Mouse (Mus musculus) stomach, postnatal 0 days (tissue): ENCODE data around the gene Grb10. TPM values are rescaled to one million over a fixed set of nuclear protein-coding genes. Genes with fewer than 3 reads are reported as not detected.

Source experiments
- ATAC-seq: fragments of 200-750 bp; cut with Nextera tagmentation; 2 replicates; pipeline ENCODE4 v1.8.0; 2017; ENCODE audit not compliant: low FRiP score, low TSS enrichment
- DNase-seq: peaks from one replicate; pipeline ENCODE4 v3.0.0-alpha.2; 2016; ENCODE audit warnings: low spot score
- H3K27ac ChIP-seq: fragments of 300-500 bp; sonication (generic); replicated peaks from 2 replicates; pipeline ENCODE4 v1.5.1; 2014; ENCODE audit warnings: mild to moderate bottlenecking, control low read depth
- H3K27me3 ChIP-seq: fragments of 300-500 bp; sonication (generic); 2 replicates; pipeline ENCODE4 v1.6.1; 2014; ENCODE audit warnings: low read length; ENCODE audit not compliant: control insufficient read depth, insufficient read depth
- H3K36me3 ChIP-seq: fragments of 300-500 bp; sonication (generic); 2 replicates; pipeline ENCODE4 v1.6.1; 2014; ENCODE audit warnings: low read length, mixed read lengths; ENCODE audit not compliant: control insufficient read depth, insufficient read depth
- H3K4me1 ChIP-seq: fragments of 300-500 bp; sonication (generic); replicated peaks from 2 replicates; pipeline ENCODE4 v1.6.1; 2014; ENCODE audit warnings: antibody characterized with exemption; ENCODE audit not compliant: control insufficient read depth, insufficient read depth
- H3K4me2 ChIP-seq: fragments of 300-500 bp; sonication (generic); replicated peaks from 2 replicates; pipeline ENCODE4 v1.6.1; 2014; ENCODE audit warnings: low read depth, mild to moderate bottlenecking, control low read depth, moderate library complexity
- H3K4me3 ChIP-seq: fragments of 300-500 bp; sonication (generic); 2 replicates; pipeline ENCODE4 v1.5.1; 2014; ENCODE audit warnings: low read depth, low read length, control low read depth
- H3K9ac ChIP-seq: fragments of 300-500 bp; sonication (generic); 2 replicates; pipeline ENCODE4 v1.6.1; 2014; ENCODE audit warnings: mild to moderate bottlenecking, low read length, control low read depth, mixed read lengths
- H3K9me3 ChIP-seq: fragments of 300-500 bp; sonication (generic); 2 replicates; pipeline ENCODE4 v1.6.1; 2016; ENCODE audit warnings: low read length; ENCODE audit not compliant: control insufficient read depth
- CTCF ChIP-seq: IDR thresholded peaks from 2 replicates; pipeline ENCODE4 v1.5.1; 2016; ENCODE audit warnings: antibody characterized with exemption, low read depth, mild to moderate bottlenecking, moderate library complexity
- EP300 ChIP-seq: optimal IDR thresholded peaks from 2 replicates; pipeline ENCODE3; 2016; ENCODE audit warnings: antibody characterized with exemption
- WGBS: fragments of 180-500 bp; shearing (Covaris S2); extraction: QIAGEN DNeasy Blood & Tissue Kit; methylation state at CpG from one replicate; pipeline ENCODE4 v1.1.7; 2014; 5-methylcytosine and 5-hydroxymethylcytosine counted together
- polyA plus RNA-seq: library from polyadenylated mRNA; unstranded; fragments of >200 nt; fragmentation: Nextera tagmentation; extraction: Ambion mirVana; gene quantifications from 2 replicates; pipeline ENCODE4 v1.2.1, GENCODE M21; 2015

The Grb10 gene
- polyA plus RNA-seq, 1 experiment from 2014 or later = 64.7 TPM

DNA sequence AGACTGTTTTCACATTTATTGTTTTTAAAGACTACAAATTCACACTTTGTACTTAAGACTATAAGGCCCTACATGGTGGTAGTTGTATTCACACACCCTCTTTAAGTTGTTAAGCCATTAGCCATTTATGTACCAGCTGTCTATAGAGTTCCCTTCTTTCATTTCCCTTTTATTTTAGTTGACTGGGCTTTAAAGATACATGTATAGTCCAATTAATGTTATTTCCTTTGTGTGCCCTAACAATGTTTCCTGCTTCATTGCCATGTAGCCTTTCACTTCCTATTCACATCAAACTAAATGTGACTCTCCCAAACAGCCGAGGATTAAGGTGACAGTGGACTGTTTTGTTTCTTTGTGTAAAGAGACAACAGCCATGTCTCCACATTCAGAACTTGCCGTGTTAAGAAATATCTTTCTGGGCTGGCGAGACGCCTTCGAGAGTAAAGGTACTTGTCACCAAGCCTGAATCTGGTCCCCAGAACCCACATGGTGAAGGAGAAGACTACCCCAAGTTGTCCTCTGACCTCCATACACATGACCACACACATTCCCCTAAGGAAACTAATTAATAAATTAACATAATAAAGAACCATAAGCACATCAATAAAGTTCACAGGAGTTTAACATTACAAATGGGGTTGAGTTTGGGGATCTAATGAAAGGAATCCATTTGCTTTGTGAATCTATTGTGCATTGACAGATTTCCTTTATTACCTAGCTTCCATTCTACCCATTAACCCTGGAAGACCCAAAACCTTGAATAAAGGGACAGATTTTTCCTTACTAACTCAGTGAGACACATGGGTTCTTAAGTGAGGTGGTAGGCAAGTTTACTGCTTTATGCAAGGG, 97.4 kb downstream of the Grb10 start:
- 0 out of 2 replicates have a peak, but pooled peaks cover 2% of the 10 kb centered on the region for H3K36me3 ChIP-seq
- H3K4me2 ChIP-seq = no peak overlapping the region
- no peak overlapping the region for H3K9ac ChIP-seq
- no peak for ATAC-seq
- no peak overlapping the region for H3K4me3 ChIP-seq
- no peaks in the 10 kb centered on the region for H3K4me1 ChIP-seq
- TF ChIP-seq CTCF = no peak
- no peak for TF ChIP-seq EP300
- no peak overlapping the region for H3K27ac ChIP-seq
- no peak for DNase-seq
- H3K9me3 ChIP-seq = no peaks in the 10 kb centered on the region
- WGBS = 73% methylated on average over 5 of the region's 5 CpGs
- no peaks in the 10 kb centered on the region for H3K27me3 ChIP-seq

DNA sequence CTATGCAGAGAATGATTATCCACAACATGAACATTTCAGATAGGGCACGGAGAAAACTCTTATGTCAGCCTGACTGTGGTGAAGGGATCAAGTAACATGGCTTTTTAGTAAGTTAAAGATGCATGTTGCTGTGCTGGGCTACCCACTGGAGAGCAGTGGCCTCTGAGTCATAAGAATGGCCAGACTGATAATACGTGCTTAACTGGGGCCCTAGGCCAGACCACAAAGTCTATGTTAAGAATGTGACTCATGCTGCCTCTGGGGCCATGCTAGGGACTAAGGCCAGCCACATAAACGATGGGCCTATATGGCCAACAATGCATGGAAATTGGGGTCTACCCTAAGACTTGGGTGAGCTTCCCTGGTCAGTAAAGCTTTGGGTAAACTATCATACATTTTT, 98.9 kb downstream of the Grb10 start:
- Histone ChIP-seq H3K4me1 (no peaks in the 10 kb centered on the region), H3K27me3 (no peaks in the 10 kb centered on the region), H3K9me3 (no peaks in the 10 kb centered on the region), H3K4me3 (no peak overlapping the region), H3K4me2 (no peak overlapping the region), H3K9ac (no peak overlapping the region), H3K27ac (no peak overlapping the region), H3K36me3 (0 out of 2 replicates have a peak, but pooled peaks cover 2% of the 10 kb centered on the region)
- ATAC-seq = peak; percentile 77
- no peak for DNase-seq
- 53% methylated on average over 3 of the region's 3 CpGs for WGBS
- no peak for TF ChIP-seq EP300
- TF ChIP-seq CTCF = no peak

DNA sequence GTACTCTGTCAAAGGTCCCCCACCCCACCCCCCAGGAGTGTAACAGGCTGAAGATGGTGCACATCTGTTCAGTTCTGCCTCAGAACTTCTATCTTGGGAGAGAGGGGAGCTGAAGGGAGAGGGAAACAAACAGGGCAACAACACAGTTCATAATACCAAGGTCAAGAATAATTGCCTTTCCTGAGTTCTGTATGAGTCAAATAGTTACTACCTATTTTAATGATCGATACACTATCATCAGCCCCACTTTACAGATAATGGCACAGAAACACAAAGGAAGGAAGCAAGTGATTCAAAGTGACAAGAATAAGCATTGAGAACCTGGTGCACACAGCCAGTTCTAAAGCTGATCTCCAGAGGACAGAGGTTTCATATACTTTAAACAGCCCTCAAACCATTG, 99.9 kb downstream of the Grb10 start:
- DNase-seq (no peak), ATAC-seq (no peak)
- no peak overlapping the region for H3K4me3 ChIP-seq
- H3K4me2 ChIP-seq = no peak overlapping the region
- H3K27ac ChIP-seq = no peak overlapping the region
- H3K9me3 ChIP-seq = no peaks in the 10 kb centered on the region
- 91% methylated on average over 1 of the region's 1 CpGs for WGBS
- no peak for TF ChIP-seq CTCF
- H3K36me3 ChIP-seq = no peaks in the 10 kb centered on the region
- no peak overlapping the region for H3K9ac ChIP-seq
- no peaks in the 10 kb centered on the region for H3K27me3 ChIP-seq
- no peaks in the 10 kb centered on the region for H3K4me1 ChIP-seq

DNA sequence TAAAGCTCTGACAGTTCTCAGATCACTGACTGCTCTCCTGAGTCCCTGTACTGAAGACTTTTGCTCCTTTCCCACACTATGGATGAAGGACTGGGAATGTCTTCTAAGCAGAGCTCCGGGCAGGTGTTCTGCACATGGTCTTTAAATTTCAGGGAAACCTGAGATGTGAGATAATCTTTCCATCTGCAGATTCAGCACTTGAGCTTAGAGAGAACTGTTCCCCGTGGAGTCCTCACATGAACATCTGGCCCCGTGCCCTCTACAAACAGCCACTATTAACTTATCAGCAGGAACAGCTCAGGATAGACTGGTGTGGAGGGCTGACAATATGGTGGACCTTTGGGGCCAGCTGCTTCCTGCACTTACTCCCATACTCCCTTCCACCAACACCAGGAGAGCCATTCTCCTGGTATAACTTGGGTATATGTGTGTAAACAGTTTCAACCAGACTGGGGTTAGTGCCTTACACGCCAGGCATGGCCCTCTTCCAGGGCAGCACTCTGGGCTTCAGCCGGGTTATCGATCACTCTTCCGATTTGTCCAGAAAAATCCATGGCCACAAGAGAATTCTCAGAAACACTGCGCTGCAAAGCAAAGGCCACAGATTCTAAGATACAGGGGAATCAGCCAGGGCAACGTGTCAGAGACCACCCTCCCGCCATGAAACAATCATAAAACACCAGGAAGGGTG, 101.0 kb downstream of the Grb10 start:
- no peak for TF ChIP-seq CTCF
- TF ChIP-seq EP300 = no peak
- no peak for DNase-seq
- no peaks in the 10 kb centered on the region for H3K4me1 ChIP-seq
- H3K4me3 ChIP-seq = no peak overlapping the region
- no peak overlapping the region for H3K27ac ChIP-seq
- no peaks in the 10 kb centered on the region for H3K27me3 ChIP-seq
- H3K9me3 ChIP-seq = no peaks in the 10 kb centered on the region
- H3K4me2 ChIP-seq = no peak overlapping the region
- no peak overlapping the region for H3K9ac ChIP-seq
- no peaks in the 10 kb centered on the region for H3K36me3 ChIP-seq
- ATAC-seq = no peak
- 84% methylated on average over 10 of the region's 10 CpGs for WGBS

DNA sequence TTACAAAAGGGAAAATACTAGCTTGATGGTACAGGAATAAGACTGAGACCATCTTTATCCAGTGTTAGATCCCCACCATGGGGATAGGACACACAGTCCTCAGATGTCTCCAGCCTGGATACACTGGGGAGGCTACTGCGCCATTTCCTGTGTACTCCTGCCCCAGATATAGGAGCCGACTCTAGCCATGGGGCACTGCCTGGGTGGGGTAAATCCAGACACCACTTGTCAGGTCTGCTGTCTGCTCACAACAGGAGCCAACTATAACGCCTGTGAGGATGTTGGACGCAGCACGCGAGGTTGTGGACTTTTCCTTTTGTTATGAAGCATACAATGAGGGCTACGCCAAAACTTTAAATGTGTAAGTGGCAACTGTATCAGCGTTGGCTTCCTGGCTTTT, 103.7 kb downstream of the Grb10 start:
- no peaks in the 10 kb centered on the region for H3K4me1 ChIP-seq
- H3K4me2 ChIP-seq = no peak overlapping the region
- DNase-seq = no peak
- no peaks in the 10 kb centered on the region for H3K27me3 ChIP-seq
- H3K9ac ChIP-seq = no peak overlapping the region
- TF ChIP-seq CTCF (no peak), EP300 (no peak)
- no peak for ATAC-seq
- WGBS = 72% methylated on average over 8 of the region's 8 CpGs
- no peaks in the 10 kb centered on the region for H3K36me3 ChIP-seq
- H3K4me3 ChIP-seq = no peak overlapping the region
- no peak overlapping the region for H3K27ac ChIP-seq
- H3K9me3 ChIP-seq = no peaks in the 10 kb centered on the region
